ENCODE assay signal across 8 mouse cellular contexts in the genomic region with DNA sequence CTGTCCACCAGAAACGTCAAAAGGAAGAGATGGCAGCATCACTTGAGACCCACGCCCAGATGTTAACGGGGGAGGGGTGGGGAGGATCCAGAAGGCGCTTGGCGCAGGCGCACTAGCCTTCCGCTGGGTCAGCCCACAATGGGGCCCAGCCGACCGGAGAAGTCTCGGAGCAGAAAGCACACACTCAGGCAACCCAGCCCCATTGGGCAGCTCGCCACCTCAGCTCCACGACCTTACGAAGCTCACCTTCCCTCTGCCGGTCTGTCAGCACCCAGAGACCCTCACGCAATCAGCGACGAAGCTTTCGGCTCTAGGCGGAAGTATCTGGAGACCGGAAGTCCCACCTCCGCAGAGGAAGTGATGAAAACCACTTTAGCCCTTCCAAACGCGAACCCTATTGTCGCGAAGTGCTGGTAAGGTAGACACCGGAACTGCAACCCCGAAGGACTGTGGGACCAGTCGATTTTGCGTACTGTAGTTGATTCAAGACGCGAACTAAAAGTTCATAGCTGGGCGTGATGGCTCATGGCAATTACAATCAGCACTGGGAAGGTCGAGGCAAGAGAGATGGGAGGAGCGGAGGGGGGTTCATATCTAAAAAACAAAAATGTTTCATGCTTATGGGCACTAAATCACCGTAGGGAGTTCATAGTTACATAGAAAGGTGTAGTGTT. TPM values are rescaled to one million over a fixed set of nuclear protein-coding genes. Genes with fewer than 3 reads are reported as not detected.
DNase-seq lines count a peak whose midpoint lies in the region; ATAC-seq and TF ChIP-seq lines count a peak whose summit lies in the region.

A gene (minus strand): TSS at position 347 of the 674 bp plus-strand sequence.

- peak; percentile 98 for ATAC-seq in activated CD4-positive, CD25-positive, alpha-beta regulatory T cell, adult 4 months
- peak; percentile 95 for ATAC-seq in megakaryocyte progenitor cell, adult 5-6 weeks (replicated peaks; ENCODE audit: poor library complexity)

- H3K4me3 ChIP-seq in cortical plate, adult 2 months (ENCODE audit: insufficient read depth, low read length): peak within 1 kb of the TSS; percentile 77

- peak; percentile 86 for TF ChIP-seq POLR2A in cortical plate, adult 2 months (IDR thresholded peaks at IDR 0.05; ENCODE audit: extremely low read depth, insufficient read depth, low read length)

- no peaks in the 10 kb centered on the region; the same call in 1 of the 2 replicates for H3K4me1 ChIP-seq in cortical plate, adult 2 months (ENCODE audit: control insufficient read depth, insufficient read depth, low read length)

- H3K27ac ChIP-seq in cortical plate, adult 2 months (ENCODE audit: insufficient read depth, low read length): peak within 1 kb of the TSS; percentile 93

- TF ChIP-seq CTCF in cortical plate, adult 2 months (IDR thresholded peaks at IDR 0.05; ENCODE audit: extremely low read depth, insufficient read depth, low read length): no peak

- DNase-seq in gastrocnemius, postnatal 10 days: peak; percentile 91
- peak; percentile 97 for DNase-seq in induced T-regulatory cell, adult 2 months (ENCODE audit: low read depth)
- DNase-seq in left cerebral cortex, adult 9 months (ENCODE audit: low spot score in 2 of 2): peak; percentile 81 to 92
- peak; percentile 91 for DNase-seq in right cerebral cortex, postnatal 14 days
- DNase-seq in urinary bladder, postnatal 36 days (ENCODE audit: low spot score in 2 of 2): peak; percentile 87 to 88

RNA-seq across cellular contexts. Expression of the gene that starts here (rescaled TPM):
- 10 to 100 TPM; 75.9 to 78.6 TPM for polyA plus RNA-seq in activated CD4-positive, CD25-positive, alpha-beta regulatory T cell, adult 4 months (2017; shearing (Covaris generic))
- polyA plus RNA-seq in cortical plate, adult 2 months (2012; rRNA removed): 178 and 208 TPM in 2 replicates
- 10 to 100 TPM; 23.6 to 32.4 TPM for total RNA-seq in gastrocnemius, postnatal 10 days (2021)
- 52.5 and 69.6 TPM in 2 replicates for total RNA-seq in megakaryocyte progenitor cell, adult 5-6 weeks (2015)
- 39.9 and 55.8 TPM in 2 replicates for total RNA-seq in megakaryocyte progenitor cell, adult 5-6 weeks (2017)

Comparison
In these comparisons a context has a peak if more than half of its experiments do, and no peak if none do; other contexts are left out.
1. Peak in every context shown above with its lines: DNase-seq, ATAC-seq, H3K4me3 ChIP-seq and H3K27ac ChIP-seq.